Mouse (Mus musculus): ENCODE data around the gene Scnn1a. TPM values are rescaled to one million over a fixed set of nuclear protein-coding genes. Genes with fewer than 3 reads are reported as not detected.
A peak's percentile ranks its signal among the peaks of the same experiment; 100 is the strongest.
"Not testable (repeated sequence)": the region's sequence is repeated elsewhere in the genome, so short reads cannot be mapped to it uniquely, and the experiment has no call there.

Scnn1a gene
- polyA plus RNA-seq (2017; shearing (Covaris generic)): not detected

DNA sequence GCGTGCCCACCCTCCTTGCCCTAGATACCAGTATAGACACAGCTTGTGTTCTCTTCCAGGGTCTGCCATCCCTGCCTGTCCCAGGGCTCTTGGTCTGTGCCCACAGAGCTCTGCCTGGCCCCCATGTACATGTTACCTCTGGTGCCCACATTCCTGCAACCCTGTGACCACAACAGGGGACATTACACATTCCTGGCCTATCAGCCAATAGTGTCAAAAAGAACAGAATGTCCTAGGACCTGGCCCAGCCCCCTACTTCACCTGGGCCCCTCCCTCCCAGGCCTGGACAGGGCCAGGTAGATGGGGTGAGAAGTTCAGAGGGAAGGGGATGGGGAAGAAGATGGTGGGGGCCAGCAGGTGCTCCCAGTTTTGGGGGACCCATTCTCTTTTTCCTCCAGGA lies at the start of gene Scnn1a:
Scnn1a (plus strand) TSS at position 337 of the 400 bp plus-strand sequence.
- no peak for ATAC-seq

DNA sequence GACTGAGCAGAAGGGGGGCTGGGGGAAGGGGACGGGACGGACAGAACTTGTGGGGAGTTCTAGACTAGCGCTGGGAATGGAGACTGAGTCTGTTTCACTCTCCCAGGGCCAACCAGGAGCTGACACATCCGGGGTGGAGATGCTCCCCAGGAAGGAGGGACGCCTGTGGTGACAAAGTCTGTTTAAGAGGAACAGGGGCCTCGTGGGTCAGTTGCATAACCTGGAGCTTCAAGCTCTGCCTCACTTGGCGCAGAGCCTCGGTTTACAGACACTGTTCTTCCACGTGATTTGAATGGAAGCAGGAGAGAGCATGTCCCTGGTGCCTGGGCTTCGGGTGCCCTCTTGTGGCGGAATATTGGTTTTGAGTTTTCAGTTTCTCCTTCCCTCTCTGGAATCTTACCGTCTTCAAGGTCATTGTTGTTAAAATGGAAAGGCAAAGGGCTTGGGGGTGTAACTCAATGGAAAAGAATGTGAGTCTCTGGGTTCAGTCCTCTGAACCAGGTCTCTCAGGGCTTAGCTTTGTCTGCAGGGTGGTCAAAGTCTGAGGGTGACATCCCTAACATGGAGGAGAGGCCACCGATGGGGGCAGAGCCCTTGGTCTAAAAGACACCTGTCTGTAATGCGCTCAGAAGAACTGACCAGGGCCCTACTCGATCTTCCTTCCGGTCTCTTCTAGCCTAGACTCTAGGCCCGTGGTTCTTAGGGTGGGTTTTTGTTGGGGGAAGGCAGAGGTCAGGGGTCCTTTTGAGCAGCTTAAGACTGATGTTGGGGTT lies 48.8 kb upstream of the Scnn1a start:
- ATAC-seq: peak; percentile 74

DNA sequence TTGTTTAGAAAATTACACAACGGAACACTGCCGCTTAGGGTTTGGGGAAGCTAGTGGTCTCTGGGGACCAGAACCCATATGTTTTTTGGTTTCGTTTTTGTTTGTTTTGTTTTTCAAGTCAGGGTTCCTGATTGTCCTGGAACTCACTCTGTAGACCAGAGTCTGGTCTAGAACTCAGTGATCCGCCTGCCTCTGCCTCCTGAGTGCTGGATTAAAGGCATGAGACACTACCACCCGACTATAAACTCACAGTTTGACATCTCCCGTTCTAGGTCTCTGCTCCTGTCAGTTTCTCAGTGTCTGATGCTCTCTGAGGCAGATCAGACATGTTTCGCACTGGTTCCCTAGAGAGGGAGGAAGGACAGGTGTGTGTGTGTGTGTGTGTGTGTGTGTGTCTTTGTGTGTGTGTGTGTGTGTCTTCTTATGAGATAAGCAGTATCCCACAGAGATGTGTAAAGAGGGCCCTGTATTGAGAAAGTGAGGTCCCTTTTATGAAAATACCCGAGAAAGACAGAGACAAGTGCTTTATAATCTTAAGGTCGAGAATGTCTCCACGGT lies 48.2 kb upstream of the Scnn1a start:
- no peak for ATAC-seq

DNA sequence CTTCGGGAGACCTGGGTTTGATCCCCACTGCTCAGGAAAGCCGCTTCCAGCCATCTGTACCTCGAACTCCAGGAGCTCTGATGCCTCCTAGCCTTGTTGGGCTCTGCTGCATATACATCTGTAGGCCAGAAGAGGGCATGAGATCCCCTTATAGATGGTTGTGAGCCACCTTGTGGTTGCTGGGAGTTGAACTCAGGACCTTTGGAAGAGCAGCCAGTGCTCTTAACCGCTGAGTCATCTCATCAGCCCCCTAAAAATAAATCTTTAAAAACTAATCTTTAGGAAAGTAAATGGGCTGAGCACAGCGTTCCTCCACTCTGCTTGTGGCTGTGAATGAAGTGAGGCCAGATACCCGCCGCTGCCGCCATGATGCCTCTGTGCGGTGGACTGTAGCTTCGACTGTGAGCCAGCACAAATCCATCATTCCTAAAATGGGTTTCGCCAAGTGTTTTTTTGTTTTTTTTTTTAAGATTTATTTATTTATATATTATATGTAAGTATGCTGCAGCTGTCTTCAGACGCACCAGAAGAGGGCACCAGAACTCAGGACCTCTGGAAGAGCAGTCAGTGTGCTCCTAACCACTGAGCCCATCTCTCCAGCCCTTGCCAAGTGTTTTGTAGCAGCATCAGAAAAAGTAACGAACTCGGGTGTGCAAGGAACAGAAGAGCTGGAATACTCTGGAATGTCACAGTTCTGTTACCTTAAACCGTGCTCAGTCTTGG lies 45.5 kb upstream of the Scnn1a start:
- peak; percentile 37 for ATAC-seq

DNA sequence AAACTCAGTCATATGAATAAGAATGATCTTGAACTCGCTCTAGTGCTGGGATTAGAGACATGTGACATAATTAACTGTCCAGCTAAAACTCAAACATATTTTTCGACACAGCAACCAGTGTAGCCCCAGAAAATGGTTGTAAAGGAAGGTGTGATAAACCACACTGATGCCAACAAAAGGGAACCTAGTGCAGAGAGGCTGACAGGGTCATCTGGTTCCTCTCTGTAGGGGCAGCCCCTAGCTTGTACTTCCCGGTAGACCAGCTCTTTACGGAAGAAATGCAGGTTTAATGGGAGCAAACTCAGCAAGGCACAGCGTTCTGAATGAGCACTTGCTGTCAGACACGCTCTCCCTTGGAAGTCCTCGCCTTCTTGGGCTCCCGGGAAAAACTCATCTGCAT lies 40.7 kb upstream of the Scnn1a start:
- no peak for ATAC-seq

DNA sequence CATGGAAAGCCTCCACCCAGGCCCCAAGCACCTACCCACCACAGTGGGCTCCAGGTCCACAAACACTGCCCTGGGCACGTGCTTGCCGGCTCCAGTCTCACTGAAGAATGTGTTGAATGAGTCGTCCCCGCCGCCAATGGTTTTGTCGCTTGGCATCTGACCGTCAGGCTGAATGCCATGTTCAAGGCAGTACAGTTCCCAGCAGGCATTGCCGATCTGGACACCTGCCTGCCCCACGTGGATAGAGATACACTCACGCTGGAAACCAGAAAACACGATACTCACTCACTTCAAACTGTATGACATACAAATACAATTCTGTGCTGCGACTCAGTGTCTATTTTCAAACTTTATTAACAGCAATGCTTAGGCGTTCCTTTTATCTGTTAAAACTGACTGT lies 37.7 kb upstream of the Scnn1a start:
- ATAC-seq: not testable (repeated sequence)

DNA sequence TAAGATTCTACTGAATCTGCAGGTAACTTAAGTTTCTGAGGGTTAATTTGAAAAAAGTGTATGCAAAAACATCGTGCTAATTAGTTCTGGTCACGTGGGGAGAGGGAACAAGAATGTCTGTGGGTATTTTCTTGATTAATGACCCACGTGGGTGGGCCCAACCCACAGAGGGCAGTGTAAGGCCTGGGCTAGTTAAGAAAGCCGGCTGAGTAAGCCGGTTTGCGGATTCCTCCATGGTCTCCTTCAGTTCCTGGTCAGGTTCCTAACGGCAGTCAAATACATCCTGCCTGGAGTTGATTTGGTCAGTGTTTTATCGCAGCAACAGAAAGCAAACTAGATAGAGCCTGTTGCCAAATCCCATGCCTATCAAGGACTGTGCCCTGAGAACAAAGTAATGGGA lies 36.2 kb upstream of the Scnn1a start:
- ATAC-seq: no peak

DNA sequence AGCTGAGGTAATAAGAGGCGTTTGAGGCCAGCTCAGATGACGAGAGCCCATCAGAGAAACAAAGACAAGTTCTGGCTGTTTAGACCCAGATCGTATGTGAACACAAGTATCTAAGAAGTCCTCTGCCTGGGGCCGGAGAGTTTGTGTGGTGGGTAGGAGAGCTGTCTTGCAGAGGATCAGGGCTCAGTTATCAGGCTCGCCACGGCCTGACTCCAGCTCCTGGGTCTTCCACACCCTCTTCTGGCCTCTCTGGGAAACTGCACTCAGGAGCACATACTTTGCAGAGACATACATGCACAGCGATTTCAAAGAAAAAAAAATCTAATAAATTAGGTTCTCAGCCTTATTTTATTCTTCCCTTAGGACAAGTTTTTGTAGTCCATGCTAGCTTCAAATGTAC lies 35.7 kb upstream of the Scnn1a start:
- ATAC-seq: no peak

DNA sequence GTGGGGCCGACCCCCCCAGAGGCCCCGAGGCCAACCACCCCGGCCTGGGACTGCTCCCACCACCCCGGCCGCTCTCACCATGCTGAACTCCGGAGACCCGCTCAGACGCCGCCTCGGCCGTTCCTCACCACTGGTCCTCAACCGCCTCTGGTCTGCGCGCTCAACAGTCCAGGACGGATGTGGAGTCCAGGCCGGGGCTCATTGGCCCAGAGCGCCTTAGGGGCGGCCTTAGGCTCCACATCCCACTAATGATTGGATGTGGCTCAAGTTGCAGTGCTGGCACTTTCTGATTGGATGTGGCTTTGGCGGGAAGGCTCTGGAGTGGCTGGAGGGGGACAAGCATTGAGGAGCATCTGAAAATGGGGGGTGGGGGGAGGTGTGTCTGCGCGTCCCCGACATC lies 34.6 kb upstream of the Scnn1a start, which contains the start of gene Tuba3a:
Tuba3a (minus strand) TSS at position 153 of the 400 bp plus-strand sequence.
- ATAC-seq: no peak

DNA sequence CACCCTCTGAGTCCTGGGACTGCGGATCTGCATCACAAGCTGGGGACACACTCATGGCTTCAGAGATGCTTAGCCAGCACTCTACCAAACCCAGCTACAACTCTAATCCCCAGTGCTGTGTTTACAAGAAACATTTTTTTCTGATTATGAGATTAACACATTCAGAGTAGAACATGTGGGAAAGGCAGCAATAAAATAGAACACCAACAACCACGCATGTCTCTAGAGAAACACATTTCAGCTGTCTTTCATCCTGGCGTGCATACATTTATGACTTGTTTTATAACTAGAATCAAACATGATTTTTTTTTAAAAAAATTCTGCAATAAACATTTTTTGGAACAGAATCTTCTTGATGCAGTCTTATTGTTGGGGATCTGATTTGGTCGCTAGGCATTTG lies 33.5 kb upstream of the Scnn1a start:
- no peak for ATAC-seq

DNA sequence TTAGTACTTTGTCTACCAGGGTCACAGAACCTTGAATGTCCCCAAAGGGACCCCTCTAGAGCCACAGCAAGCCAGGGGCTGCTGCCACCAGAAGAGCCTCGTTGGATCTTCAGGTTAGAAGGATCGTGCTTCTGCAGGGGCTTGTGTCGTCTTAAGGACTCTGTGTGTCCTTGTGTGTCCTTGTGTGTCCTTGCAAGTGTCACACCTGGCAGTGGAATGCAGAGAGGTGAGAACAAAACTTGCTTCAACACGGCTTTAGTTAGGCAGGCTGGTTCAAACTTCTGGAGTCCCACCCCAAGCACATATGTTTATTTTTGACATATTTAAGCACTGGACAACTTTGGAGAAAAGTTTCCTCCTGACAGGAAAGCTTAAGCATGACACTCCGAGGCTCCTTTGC lies 31.7 kb upstream of the Scnn1a start:
- ATAC-seq: no peak

DNA sequence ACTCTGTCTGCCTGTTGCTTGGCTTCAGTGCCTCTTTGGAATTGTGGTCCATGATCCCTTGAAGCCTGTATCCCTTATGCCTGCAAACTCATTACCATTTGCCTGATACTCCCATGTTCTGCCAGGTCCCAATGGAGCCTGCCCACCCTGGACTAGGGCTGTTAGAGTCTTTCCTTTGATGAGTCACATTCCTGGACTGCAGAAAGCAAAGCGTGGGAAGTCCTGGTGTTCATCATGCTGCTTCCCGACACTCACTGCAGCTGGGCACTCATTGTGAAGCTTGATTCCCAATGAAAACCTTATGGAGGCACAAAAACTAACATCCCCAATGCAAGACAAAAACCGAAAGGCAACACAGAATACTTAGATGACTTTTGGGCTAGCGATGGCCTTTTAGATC lies 29.1 kb upstream of the Scnn1a start:
- ATAC-seq: no peak

DNA sequence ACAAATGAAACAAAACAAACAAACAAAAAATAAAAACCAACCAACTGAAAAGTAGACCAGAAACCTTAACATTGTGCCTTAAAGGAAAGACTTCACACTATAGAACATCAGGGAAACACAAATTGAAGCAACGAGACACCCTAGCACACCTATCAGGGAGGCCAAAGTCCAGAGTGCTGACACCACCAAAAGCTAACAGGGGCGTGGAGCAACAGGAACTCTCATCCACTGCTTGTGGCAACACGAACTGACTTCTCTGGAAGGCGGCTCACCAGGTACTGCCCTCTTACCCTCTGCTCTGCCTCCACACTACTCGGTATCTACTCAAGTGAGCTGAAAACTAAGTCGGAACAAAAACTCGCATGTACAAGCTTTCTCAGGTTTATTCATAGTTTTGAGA lies 28.2 kb upstream of the Scnn1a start:
- ATAC-seq: no peak

DNA sequence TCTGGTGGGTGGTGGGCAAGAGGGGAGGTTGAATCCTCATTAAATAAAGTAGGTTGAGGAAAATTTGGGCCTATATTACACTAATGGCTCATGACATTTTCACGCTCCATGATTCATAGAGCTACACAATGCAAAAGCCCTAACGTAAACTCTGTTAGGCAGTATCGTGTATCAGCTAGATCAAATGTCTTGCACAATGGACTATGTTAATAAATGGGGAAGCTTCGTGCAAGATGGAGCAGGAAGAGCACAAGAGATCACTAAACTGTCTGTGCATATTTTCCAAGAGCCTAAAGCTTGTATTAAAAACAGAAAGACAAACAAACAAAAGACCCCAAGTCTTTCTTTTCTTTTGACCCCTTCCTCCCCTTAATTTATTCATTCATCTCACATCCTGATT lies 26.4 kb upstream of the Scnn1a start:
- no peak for ATAC-seq

DNA sequence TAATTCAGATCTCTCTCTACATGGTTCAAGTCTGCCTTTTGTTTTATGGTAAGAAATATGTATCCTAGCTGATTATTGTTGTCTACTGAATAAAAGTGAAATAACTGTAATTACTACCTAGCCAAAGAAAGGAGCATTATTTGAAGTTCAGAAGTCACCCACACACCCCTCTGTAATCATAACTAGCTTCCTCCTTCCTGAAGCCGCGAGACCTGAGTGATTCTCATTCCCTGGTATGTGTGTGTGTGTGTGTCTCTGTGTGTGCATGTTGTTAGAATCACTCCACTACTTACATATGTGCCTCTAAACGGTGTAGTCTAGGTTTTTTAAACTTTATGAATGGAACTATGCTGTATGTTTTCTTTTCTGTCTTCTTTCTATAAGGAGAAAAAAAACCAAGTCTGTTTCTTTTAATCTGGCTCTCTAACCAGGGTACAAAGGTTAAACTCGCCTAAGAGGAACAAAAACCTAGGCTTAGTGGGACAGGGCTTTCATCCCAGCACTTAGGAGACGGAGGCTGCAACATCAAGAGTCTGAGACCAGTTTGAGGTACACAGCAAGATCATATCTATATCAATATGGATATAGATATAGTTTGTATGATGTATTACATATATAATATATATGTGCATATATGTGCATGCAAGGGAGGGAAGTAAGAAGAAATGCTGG lies 23.2 kb upstream of the Scnn1a start:
- no peak for ATAC-seq

DNA sequence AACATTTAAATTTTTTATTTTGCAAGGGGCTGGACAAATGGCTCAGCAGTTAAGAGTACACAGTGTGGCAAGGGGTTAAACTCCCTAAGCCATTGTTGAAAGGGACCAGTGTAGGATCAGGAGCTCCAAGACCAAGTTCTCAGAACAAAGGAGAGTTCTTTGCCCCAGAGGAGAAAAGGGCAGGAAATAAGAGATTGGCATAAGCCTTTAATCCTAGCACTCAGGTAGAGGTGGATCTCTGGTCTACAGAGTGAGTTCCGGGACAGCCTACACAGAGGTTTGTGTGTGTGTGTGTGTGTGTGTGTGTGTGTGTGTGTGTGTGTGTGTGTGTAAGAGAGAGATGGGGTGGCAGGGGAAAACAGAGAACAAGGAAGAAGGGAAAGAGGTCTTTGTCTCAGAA lies 19.5 kb upstream of the Scnn1a start:
- no peak for ATAC-seq

DNA sequence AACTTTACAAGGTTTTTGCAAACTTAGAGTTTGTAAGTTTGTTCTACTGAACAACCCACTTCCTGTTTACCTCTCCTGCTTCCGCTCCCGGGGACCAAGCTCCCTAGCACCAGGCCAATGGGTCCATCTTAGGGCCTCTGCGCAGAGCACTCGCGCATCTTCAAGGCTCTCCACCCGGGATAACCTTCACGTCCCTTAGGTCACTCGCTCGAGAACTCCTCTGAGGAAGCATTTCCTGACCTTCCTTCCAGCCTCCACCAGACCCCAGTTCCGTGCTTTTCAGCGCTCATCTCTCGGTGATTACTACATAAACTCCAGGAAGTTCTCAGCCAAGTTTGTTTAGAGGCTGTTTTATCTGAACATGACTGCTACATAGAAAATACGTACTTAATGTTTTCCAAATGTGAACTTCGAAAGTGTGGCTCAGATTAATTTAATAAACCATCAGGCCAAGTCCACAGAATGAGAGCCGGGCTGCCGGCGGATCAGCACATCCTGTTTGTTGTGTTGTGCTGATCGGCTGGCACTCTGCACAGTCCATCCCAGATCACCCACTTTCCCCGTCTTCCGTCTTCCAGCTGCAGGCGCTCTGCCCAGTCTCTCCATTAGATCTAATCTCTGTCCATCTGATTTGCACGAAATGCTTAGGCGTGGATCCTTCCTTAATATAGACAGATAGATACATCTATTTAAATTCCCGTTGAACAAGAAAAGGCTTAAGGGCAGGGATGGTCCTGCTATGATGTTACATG lies 18.1 kb upstream of the Scnn1a start:
- ATAC-seq: no peak

DNA sequence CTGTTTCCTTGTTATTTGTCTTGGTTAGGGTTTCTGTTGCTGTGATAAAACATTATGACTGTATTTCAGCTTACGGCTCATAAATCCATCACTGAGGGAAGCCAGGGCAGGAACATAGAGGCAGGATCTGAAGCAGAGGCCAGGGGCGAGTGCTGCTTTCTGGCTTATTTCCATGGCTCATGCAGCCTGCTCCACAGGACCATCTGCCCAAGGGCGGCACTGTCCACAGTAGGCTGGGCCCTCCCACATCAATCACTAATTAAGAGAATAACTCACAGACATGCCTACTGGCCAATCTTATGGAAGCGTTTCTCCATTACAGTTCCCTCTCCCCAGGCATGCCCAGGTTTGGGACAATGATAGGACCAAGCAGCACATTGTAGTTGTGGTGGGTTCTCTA lies 17.2 kb upstream of the Scnn1a start:
- no peak for ATAC-seq

DNA sequence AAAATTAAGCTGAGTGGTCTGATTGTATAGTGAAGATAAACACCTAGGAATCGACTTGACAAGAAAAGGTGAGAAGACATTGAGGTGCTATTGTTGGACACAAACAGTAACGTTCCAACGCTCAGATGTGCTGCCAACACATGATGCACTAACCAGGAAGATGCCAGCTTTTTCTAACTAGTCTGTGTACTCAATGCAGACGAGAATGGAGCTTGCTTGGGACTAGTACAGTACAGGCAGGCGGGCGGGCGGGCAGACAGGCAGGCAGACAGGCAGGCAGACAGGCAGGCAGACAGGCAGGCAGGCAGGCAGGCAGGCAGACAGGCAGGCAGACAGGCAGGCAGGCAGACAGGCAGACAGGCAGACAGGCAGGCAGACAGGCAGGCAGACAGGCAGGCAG lies 16.1 kb upstream of the Scnn1a start:
- ATAC-seq: not testable (repeated sequence)

DNA sequence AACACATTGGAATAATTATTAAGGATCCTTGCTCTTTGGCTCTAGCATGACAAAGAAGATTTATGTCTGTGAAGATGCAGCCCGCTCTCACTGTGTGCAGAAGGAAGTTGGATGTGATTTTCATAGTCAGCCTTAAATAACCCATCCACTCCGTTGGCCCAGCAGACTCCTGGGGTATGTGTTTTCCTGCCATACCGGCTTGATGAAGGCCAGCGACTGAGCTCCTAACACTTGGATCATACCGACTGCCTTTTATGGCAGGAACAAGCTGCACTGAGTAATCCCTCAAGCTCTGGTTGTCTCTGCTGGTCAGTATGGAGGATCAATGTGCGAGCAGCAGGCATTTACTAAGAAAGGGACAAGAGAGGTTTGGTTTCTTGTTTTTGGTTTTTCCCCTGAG lies 15.0 kb upstream of the Scnn1a start:
- ATAC-seq: no peak

DNA sequence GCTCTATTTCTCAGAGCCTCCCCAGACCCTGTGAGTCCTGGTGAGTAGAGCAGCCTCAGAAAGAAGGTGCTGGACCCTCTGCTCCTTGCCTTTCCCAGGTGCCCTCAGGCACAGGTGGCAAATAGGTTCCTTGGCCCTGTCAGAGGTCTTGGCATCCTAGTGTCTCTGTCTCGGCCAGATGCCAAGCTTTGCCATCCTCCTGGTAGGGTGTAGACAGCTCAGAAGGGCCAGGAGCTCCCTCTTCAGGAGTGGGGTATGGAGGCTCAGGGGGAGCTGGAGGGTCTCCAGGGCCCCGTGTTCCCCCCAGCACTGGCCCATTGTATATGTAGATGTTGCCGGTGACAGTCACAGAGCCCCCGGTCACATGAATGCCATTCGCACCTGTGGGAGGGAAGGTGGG lies 13.4 kb upstream of the Scnn1a start:
- ATAC-seq: no peak

DNA sequence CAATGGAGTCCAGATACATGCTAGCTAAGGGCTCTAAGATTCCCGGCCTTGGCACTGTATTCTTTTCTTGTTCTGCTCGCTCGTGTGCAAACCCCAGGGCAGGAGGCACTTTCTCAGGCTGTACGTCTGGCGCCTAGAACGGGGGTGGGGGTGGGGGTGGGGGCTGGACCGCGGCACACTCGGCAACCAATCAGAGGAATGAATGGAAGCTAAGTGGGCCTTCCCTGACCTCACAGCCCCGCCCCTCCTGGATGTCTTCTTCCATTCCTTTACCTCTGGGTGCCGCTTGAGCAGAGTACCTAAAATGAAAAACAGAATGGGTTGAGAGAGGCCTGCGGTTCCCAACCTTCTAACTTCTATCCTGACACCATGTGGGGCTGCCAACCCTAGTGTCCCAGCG lies 11.5 kb upstream of the Scnn1a start:
- no peak for ATAC-seq

DNA sequence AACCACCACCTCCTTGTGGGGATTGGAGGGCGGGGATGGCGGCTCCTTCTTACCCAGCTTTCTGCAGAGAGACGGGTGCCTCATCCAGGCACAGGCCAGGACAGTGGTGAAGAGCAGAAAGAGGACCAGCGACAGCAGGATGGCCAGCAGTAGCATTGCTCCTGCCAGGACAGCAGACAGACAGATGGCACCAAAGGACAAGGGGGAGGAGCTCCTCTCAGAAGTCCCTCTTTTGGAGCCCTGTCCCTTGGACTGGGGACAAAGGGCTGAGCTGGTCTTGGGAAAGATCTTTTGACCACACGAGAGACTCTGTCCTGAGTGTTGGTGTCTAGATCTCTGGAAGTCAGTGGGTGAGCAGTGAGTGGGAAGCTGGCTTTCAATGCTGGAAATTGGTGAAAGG lies 11.1 kb upstream of the Scnn1a start:
- no peak for ATAC-seq

All from CD4-positive, CD25-positive, alpha-beta regulatory T cell, adult 4 months (primary cell).